Mouse (Mus musculus) kidney, embryonic 16.5 days (tissue): ENCODE measurements around the gene Grk1. TPM values are rescaled to one million over a fixed set of nuclear protein-coding genes. Genes with fewer than 3 reads are reported as not detected.

ENCODE experiments used
- ATAC-seq: fragments of 200-750 bp; cut with Nextera tagmentation; 2 replicates; pipeline ENCODE4 v1.8.0; 2017; ENCODE audit warnings: moderate TSS enrichment; ENCODE audit not compliant: low FRiP score, low TSS enrichment
- H3K27ac ChIP-seq: fragments of 300-500 bp; sonication (generic); 2 replicates; pipeline ENCODE4 v1.5.1; 2014; ENCODE audit warnings: low read length
- H3K27me3 ChIP-seq: fragments of 300-500 bp; sonication (generic); 2 replicates; pipeline ENCODE4 v1.6.1; 2014; ENCODE audit warnings: low read length, control low read depth, mixed read lengths; ENCODE audit not compliant: insufficient read depth
- H3K36me3 ChIP-seq: fragments of 300-500 bp; sonication (generic); 2 replicates; pipeline ENCODE4 v1.6.1; 2014; ENCODE audit warnings: low read length, control low read depth, mixed read lengths; ENCODE audit not compliant: insufficient read depth
- H3K4me1 ChIP-seq: fragments of 300-500 bp; sonication (generic); 2 replicates; pipeline ENCODE4 v1.6.1; 2014; ENCODE audit warnings: low read length, control low read depth, mixed read lengths; ENCODE audit not compliant: insufficient read depth
- H3K4me2 ChIP-seq: fragments of 300-500 bp; sonication (generic); replicated peaks from 2 replicates; pipeline ENCODE4 v1.6.1; 2014; ENCODE audit warnings: low read depth, low read length
- H3K4me3 ChIP-seq: fragments of 300-500 bp; sonication (generic); 2 replicates; pipeline ENCODE4 v1.5.1; 2014; ENCODE audit warnings: mild to moderate bottlenecking, low read length
- H3K9ac ChIP-seq: fragments of 300-500 bp; sonication (generic); replicated peaks from 2 replicates; pipeline ENCODE4 v1.6.1; 2014; ENCODE audit warnings: low read length
- H3K9me3 ChIP-seq: fragments of 300-500 bp; sonication (generic); 2 replicates; pipeline ENCODE4 v1.6.1; 2016; ENCODE audit warnings: low read length, control low read depth
- WGBS: fragments of 180-500 bp; shearing (Covaris S2); extraction: QIAGEN DNeasy Blood & Tissue Kit; methylation state at CpG from one replicate; pipeline ENCODE4 v1.1.7; 2014; 5-methylcytosine and 5-hydroxymethylcytosine counted together
- polyA plus RNA-seq: library from polyadenylated mRNA; unstranded; fragments of >200 nt; fragmentation: Nextera tagmentation; extraction: Ambion mirVana; gene quantifications from 2 replicates; pipeline ENCODE4 v1.2.1, GENCODE M21; 2015

Grk1 gene
- polyA plus RNA-seq, result not detected in 2 replicates

DNA sequence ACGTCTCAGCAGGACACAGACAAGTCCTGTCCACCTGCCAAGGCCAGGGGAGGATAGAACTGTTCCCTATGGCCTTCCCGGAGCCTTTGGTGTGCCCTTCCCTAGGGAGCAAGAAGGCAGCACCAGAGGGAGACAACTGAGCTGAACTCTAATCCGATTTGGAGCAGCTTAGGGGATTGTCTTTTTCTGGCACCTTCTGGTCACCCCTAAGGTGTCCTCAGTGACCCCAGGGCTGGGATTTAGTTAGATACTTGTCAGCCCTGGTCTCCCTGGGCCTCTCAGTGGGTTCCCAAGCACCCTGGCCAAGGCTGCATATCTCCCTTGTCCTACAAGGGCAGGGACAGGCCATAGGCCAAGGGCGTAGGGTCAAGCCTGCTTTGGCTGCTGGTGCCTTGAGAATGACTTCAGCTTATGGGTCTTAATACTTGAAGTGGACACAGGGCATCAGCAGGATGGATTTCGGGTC, at the start of gene Grk1:
Grk1 (plus strand) TSS at position 416 of the 466 bp plus-strand sequence.
- Histone ChIP-seq H3K9ac (no peak within 1 kb of the TSS), H3K36me3 (no peaks in the 10 kb centered on the region), H3K4me2 (no peak within 1 kb of the TSS), H3K4me1 (no peaks in the 10 kb centered on the region), H3K9me3 (no peaks in the 10 kb centered on the region), H3K27me3 (no peaks in the 10 kb centered on the region), H3K4me3 (no peak within 1 kb of the TSS), H3K27ac (no peak within 1 kb of the TSS)
- WGBS, result 86% methylated on average over 5 of the region's 5 CpGs
- ATAC-seq, result no peak

- peaks cover 74% of the 10 kb centered on the region for H3K36me3 ChIP-seq
- no peak overlapping the region for H3K9ac ChIP-seq
- ATAC-seq, result no peak
- H3K27me3 ChIP-seq, result no peaks in the 10 kb centered on the region
- H3K9me3 ChIP-seq, result no peaks in the 10 kb centered on the region
- H3K27ac ChIP-seq, result no peak overlapping the region
- WGBS, result 70% methylated on average over 6 of the region's 6 CpGs
- no peaks in the 10 kb centered on the region for H3K4me1 ChIP-seq
- H3K4me2 ChIP-seq, result no peak overlapping the region
- no peak overlapping the region for H3K4me3 ChIP-seq
Observed at GRCm38 (mm10) chr8:13356221-13356620, 48.7 kb upstream of the Grk1 start.

- Histone ChIP-seq H3K27me3 (no peaks in the 10 kb centered on the region), H3K36me3 (peaks cover 74% of the 10 kb centered on the region), H3K4me2 (no peak overlapping the region), H3K27ac (no peak overlapping the region), H3K9ac (no peak overlapping the region), H3K4me3 (no peak overlapping the region), H3K9me3 (no peaks in the 10 kb centered on the region), H3K4me1 (no peaks in the 10 kb centered on the region)
- WGBS, result 64% methylated on average over 10 of the region's 10 CpGs
- ATAC-seq, result no peak
Observed at GRCm38 (mm10) chr8:13356681-13357080, 48.2 kb upstream of the Grk1 start.

GRCm38 (mm10) chr8:13360213-13360612, 44.7 kb upstream of the Grk1 start:
- 89% methylated on average over 7 of the region's 7 CpGs for WGBS

DNA sequence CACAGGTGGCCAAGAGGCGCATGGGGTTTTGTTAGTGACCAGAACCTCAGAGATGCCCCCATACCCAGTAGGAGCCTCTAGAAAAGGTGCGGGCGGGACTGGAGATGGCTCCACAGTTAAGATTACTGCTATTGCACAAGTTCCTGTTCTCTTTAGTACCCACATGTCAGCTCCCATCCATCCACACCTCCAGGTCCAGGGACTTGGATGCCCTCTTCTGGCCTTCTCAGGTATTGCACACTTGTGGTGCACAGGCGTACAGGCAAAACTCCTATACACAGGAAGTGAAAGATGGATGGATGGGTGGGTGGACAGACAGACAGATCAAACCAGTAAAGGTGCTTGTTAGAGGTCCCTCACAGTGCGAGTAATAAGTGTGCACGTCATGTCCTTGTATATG, 43.0 kb upstream of the Grk1 start:
- Histone ChIP-seq H3K9ac (no peak overlapping the region), H3K4me1 (no peaks in the 10 kb centered on the region), H3K27me3 (no peaks in the 10 kb centered on the region), H3K4me3 (no peak overlapping the region), H3K36me3 (peaks cover 92% of the 10 kb centered on the region), H3K27ac (no peak overlapping the region), H3K9me3 (no peaks in the 10 kb centered on the region), H3K4me2 (no peak overlapping the region)
- WGBS, result 98% methylated on average over 6 of the region's 6 CpGs
- ATAC-seq, result no peak

More at GRCm38 (mm10) chr8:13360213-13360612, 44.7 kb upstream of the Grk1 start:
- H3K4me2 ChIP-seq, result no peak overlapping the region
- no peak overlapping the region for H3K9ac ChIP-seq
- no peaks in the 10 kb centered on the region for H3K27me3 ChIP-seq
- H3K4me3 ChIP-seq, result no peak overlapping the region
- no peaks in the 10 kb centered on the region for H3K9me3 ChIP-seq
- peaks cover 89% of the 10 kb centered on the region for H3K36me3 ChIP-seq
- H3K4me1 ChIP-seq, result no peaks in the 10 kb centered on the region
- ATAC-seq, result no peak
- no peak overlapping the region for H3K27ac ChIP-seq

DNA sequence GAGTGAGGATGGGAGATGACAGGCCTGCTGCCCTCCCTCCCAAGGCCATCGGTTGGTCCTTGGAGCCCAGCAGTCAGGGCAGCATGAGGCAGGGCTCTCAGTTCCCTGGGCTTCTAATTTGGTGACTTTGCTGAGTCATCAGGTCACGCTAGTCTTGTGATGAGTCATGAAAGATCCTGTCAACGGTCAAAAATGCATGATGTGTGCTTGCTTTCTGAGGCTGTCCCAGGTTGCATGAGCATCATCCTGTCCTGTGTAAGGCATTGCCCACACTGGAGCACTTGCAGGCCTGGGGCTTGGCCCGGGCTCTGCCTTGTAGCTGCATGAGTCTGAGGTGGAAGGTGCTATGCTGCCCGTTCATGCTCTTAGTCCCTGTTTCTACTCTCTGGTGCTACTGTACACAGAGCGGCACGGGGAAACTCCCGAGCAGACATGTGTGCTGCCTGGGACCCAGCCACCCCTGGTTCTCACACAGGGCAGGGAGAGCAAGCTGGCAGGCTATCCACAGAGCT, 31.7 kb upstream of the Grk1 start:
- Histone ChIP-seq H3K36me3 (peaks cover 85% of the 10 kb centered on the region), H3K4me2 (no peak overlapping the region), H3K27me3 (no peaks in the 10 kb centered on the region), H3K4me1 (no peaks in the 10 kb centered on the region), H3K27ac (no peak overlapping the region), H3K9ac (no peak overlapping the region), H3K9me3 (no peaks in the 10 kb centered on the region), H3K4me3 (no peak overlapping the region)
- WGBS, result 89% methylated on average over 8 of the region's 8 CpGs
- no peak for ATAC-seq

GRCm38 (mm10) chr8:13381630-13382029, 23.3 kb upstream of the Grk1 start:
- WGBS, result 88% methylated on average over 7 of the region's 7 CpGs
- H3K9me3 ChIP-seq, result no peaks in the 10 kb centered on the region

GRCm38 (mm10) chr8:13382536-13382935, 22.3 kb upstream of the Grk1 start:
- WGBS, result 81% methylated on average over 3 of the region's 3 CpGs
- Histone ChIP-seq H3K27ac (no peak overlapping the region), H3K36me3 (peaks cover 19% of the 10 kb centered on the region), H3K4me3 (no peak overlapping the region), H3K27me3 (no peaks in the 10 kb centered on the region), H3K9me3 (no peaks in the 10 kb centered on the region), H3K4me1 (no peaks in the 10 kb centered on the region; the same call in 1 of the 2 replicates), H3K9ac (no peak overlapping the region), H3K4me2 (no peak overlapping the region)
- no peak for ATAC-seq

More at GRCm38 (mm10) chr8:13381630-13382029, 23.3 kb upstream of the Grk1 start:
- Histone ChIP-seq H3K36me3 (peaks cover 24% of the 10 kb centered on the region), H3K9ac (no peak overlapping the region), H3K4me2 (no peak overlapping the region), H3K4me3 (no peak overlapping the region), H3K27ac (no peak overlapping the region), H3K27me3 (no peaks in the 10 kb centered on the region), H3K4me1 (no peaks in the 10 kb centered on the region; the same call in 1 of the 2 replicates)
- no peak for ATAC-seq

GRCm38 (mm10) chr8:13382999-13383398, 21.9 kb upstream of the Grk1 start:
- no peak overlapping the region for H3K4me2 ChIP-seq
- H3K4me3 ChIP-seq, result no peak overlapping the region
- no peaks in the 10 kb centered on the region for H3K9me3 ChIP-seq
- no peak overlapping the region for H3K9ac ChIP-seq
- H3K27me3 ChIP-seq, result no peaks in the 10 kb centered on the region
- H3K27ac ChIP-seq, result no peak overlapping the region
- 83% methylated on average over 4 of the region's 4 CpGs for WGBS
- H3K36me3 ChIP-seq, result peaks cover 17% of the 10 kb centered on the region
- ATAC-seq, result no peak
- no peaks in the 10 kb centered on the region; the same call in 1 of the 2 replicates for H3K4me1 ChIP-seq

- Histone ChIP-seq H3K9ac (no peak overlapping the region), H3K9me3 (no peaks in the 10 kb centered on the region), H3K27ac (no peak overlapping the region), H3K27me3 (no peaks in the 10 kb centered on the region), H3K4me3 (no peak overlapping the region), H3K4me2 (no peak overlapping the region), H3K4me1 (no peaks in the 10 kb centered on the region; the same call in 1 of the 2 replicates), H3K36me3 (no peaks in the 10 kb centered on the region)
- ATAC-seq, result peak; percentile 70
- WGBS, result 52% methylated on average over 13 of the region's 13 CpGs
Observed at GRCm38 (mm10) chr8:13386366-13386765, 18.5 kb upstream of the Grk1 start.
